Mouse (Mus musculus): ENCODE data around the gene Maml2.

Maml2 gene

DNA sequence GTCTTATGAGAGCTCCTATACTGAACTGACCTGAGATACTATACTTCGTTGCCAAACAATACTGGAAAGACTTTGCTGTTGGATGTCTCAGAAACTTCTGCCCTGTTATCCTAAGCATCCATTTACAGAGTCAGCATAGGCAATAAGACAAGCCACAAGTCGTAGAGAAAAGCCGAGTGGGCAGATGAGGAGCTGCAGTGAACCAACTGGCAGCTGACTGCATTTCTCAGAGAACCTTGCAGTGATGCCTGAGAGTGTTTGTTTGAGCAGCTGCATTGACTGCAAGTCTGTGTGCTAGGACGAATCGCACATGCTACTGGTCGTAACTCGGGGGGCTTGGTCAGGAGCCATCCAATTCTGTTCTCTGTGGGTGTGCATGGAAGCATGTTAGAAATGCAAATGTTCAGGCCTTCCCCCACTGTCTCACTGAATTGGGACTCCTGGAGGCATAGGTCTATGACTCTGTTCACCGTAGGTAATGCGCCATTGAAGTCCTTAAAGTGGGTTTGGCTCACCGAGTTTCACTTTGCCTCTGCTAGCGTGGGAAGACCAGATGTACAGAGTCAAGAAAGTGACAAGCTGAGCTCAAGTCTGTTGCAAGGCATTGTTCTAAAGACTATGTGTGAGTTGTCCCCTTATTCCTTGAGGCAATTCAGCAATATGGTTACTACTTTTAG lies 267.7 kb downstream of the Maml2 start:
- no peak for DNase-seq (ENCODE audit: low spot score in 2 of 2)

- DNase-seq (ENCODE audit: low spot score in 2 of 2): no peak
These were observed 268.6 kb downstream of the Maml2 start for GRCm38 (mm10) chr9:13566154-13566885.

GRCm38 (mm10) chr9:13569023-13569422 lies 271.3 kb downstream of the Maml2 start:
- no peak for DNase-seq (ENCODE audit: low spot score in 2 of 2)

DNA sequence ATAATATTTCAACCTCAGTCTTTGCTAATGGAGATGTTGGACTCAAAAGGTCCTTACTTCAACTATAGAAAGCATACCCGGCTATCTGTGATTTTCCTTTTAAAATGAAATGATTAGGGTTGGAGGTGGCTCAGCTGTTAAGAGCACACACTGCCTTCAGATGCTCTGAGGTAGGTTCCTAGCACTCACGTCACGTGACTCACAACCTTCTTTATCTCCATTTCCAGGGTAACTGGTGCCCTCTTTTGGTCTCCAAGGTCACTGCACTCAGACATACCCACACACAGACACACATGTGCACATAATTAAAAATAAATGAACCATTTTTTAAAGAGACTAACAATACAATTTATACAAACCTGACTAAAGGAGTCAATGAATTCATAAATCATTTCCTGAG lies 275.1 kb downstream of the Maml2 start:
- DNase-seq (ENCODE audit: low spot score in 2 of 2): no peak

DNA sequence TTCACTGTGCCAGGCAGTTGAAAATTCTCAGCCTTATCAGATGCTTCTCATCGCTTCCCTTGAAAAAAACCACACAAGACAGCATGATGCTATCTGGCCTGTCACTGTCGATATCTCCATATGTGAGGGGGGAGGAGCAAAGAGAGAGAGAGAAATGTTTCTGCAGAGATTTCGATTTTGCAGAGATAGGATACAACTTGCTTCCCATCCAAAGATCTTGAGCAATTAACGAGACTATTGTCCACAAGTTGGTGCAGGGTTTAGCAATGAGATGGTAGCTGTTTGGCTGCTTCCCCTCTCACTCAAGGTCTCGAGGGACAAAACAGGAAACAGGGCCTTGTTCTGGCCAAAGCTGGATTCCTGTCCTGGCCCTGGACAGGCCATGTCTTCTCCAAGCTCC lies 276.3 kb downstream of the Maml2 start:
- no peak for DNase-seq (ENCODE audit: low spot score in 2 of 2)

- no peak for DNase-seq (ENCODE audit: low spot score in 2 of 2)
These were observed 277.2 kb downstream of the Maml2 start for GRCm38 (mm10) chr9:13574913-13575312.

GRCm38 (mm10) chr9:13577150-13577549 lies 279.4 kb downstream of the Maml2 start:
- no peak for DNase-seq (ENCODE audit: low spot score in 2 of 2)

GRCm38 (mm10) chr9:13581184-13581583 lies 283.4 kb downstream of the Maml2 start:
- DNase-seq (ENCODE audit: low spot score in 2 of 2): no peak

DNA sequence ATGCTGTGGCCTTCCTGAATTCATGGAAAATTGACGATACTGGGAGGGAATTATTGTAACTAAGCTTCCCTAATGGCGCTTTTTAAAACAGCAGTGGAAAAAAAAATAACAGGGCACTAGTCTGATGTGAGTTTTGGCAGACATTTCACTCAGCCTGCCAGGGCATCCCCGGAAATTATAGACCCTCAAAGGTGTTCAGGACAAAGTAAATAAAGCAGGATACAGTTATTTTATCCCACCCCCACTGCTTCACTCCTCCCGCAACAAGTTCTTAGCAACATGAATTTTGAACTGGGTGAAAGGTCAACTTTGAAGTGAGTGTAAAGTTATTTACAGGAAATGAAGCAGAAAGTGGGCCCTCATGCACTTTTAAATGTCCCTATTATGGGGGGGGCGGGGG lies 286.2 kb downstream of the Maml2 start:
- no peak for DNase-seq (ENCODE audit: low spot score in 2 of 2)

DNA sequence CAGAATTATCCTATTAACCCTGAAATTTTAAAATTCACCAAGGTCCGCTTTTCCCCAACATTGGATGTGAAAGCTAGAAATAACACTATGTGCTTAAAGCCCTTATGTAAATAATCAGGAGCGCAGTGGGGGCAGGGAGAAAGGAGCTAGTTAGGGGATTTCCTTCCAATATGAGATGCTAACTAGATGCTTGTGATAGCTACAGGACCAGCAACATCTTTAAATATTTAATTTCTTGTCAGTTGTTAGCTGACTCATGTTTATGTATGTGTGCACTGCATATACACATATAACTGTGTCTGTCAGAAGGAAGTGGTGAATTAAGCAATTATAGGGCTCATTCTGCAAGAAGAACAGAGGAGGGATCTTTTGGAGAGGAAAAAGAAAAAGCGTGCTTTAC lies 286.7 kb downstream of the Maml2 start:
- no peak for DNase-seq (ENCODE audit: low spot score in 2 of 2)

DNA sequence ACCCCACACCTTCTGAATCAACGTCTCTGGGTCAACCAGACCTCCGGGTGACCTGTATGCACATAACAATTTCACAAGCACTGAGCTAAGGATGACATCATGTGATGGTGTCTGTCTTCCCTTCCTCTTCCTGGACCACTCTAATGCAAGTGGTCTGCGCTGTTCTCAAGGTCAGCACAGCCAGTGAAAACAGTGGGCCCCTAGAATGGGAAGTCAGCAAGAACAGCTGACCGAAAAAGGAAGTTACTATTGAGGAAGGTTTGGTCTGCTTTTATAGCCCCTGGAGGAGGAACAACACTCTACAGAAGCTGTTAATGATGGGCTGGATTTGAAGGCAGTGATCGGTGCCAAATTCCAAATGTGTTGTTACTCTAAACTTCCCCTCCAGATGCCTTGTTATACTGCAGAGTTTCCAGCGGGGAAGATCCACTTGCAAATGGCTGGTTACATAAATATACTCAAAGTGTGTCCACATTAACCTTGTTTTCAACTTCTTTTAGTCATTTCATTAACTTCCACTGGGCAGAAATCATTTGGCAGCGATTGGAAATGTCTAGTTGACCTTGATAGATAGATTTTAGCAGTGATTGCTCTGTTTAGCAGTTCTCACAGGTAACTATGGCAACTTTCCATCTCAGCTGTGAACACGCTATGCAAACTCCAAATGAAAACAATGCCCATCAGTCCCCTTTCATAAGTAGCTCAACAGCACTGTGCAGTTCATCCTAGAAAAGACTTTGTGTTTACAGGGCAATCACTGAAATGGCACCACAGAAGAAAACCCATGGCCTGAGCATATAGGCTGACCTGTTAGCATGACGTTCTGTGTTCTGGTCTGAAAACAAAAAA lies 289.6 kb downstream of the Maml2 start:
- peak; percentile 20 to 47 for DNase-seq (ENCODE audit: low spot score in 2 of 2)

DNA sequence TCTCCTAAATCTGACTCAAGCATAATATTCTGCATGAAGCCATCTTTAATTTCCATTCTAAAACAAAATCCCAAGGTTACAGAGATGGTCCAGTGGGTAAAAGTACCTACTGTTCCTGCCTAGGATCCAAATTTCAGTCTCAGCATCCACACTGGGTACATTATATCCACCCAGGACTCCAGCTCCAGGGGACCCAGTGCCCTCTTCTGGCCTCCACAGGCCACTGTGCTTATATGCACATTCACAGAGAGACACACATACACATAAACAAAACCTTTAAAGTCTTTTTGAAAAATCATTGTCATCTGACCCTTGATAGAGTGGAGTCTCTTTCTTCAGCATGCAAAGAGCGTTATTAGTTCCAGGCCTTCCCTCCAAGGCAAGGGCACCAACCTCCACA lies 291.0 kb downstream of the Maml2 start:
- DNase-seq (ENCODE audit: low spot score in 2 of 2): no peak

DNA sequence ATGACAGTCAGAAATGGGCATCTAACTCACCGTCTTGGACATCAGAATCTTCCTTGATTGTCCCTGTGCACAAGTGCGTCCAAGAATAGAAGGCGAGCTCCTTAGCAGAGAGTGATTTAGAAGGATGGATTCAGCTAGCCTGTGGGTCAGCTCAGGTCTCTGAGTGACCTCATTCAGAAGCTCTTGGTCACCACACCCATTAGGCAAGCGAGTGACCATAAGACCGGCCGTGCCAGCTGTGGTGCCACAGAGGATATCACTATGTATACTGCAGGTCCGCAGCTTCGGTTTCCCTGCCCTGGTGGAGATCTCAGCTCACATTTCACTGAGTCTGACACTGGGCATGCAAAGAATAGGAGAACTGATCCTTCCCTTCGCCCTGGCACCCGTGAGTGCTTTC lies 294.9 kb downstream of the Maml2 start:
- no peak for DNase-seq (ENCODE audit: low spot score in 2 of 2)

DNA sequence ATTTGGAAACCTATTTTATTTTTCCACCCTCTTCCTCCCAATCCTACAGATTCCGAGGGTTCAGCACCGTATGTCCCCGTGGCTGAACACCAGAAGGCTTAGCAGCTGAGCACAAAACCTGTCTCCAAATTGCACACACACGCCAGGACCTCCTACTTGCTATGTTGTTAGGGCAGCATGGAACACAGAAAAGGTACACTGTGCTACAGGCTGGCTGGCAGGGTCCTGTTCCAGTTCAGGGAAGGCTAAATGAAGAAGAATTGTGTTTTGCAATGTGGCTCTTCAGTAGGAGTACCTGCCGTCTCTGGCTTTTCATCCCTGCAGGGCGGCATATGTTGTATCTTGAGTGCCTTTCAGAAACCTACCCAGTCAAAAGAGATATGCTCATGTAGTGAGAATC lies 300.0 kb downstream of the Maml2 start:
- DNase-seq (ENCODE audit: low spot score in 2 of 2): no peak

- no peak for DNase-seq (ENCODE audit: low spot score in 2 of 2)
These were observed 301.0 kb downstream of the Maml2 start for GRCm38 (mm10) chr9:13598596-13599333.

DNA sequence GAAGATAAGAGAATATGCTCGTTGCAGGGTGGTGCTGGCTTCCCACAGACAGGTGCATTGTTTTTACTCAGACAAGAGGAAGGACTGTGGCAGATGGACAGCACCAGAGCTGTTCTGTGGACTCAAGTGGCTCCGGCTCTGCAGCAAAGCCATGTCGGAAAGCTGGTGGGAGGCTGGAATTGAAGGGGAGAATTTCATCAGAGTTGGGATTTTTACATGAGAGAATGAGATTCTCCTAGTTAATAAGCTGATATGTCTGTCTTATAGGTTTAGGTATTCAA lies 301.5 kb downstream of the Maml2 start:
- no peak for DNase-seq (ENCODE audit: low spot score in 2 of 2)

GRCm38 (mm10) chr9:13599800-13600199 lies 302.0 kb downstream of the Maml2 start:
- DNase-seq (ENCODE audit: low spot score in 2 of 2): no peak

DNA sequence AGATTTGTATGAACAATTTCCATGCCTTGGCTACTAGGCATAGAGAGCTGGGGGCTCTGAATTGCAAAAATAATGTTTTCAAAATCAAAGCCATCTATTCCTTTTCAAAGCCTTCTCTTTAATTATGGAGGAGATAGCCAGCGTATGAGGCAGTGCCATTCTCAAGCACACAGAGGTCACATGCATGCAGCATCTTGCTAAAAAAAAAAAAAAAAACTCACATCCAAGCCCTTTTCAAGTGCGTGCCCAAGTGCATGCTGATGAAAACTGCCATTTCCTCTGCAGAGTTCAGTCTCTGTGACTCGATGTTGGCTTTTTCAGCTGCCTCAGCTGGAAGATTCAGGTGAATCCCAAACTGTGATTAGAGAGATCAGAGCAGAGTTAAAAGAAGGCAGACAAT lies 304.0 kb downstream of the Maml2 start:
- no peak for DNase-seq (ENCODE audit: low spot score in 2 of 2)

DNA sequence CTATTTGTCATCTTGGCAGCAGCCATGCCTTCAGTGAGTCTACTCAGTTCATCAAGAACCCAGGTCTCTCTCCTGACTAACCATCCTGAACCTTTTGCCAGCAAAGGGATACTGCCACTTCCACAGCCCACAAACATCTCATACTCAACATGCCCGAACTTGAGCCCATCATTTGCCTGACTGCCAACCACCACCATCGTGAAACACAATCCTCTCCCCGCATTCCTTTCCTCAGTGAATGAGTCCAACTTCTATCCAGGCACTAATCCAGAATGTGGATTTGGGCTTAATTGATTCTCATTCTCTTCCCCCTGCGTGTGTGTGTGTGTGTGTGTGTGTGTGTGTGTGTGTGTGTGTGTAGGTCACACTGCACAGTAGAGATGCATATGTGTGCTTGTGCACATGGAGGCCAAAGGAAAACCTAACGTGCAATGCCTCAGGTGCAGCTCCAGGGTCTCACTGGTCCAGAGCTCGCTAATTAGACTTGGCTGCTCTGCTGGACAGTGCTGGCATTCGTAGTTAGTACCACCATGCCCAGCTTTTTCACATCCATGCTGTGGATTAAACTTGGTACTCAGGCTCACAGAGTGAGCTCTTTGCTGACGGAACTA lies 305.9 kb downstream of the Maml2 start:
- no peak for DNase-seq (ENCODE audit: low spot score in 2 of 2)

- DNase-seq (ENCODE audit: low spot score in 2 of 2): no peak
These were observed 309.9 kb downstream of the Maml2 start for GRCm38 (mm10) chr9:13607609-13608185.

GRCm38 (mm10) chr9:13608532-13609071 lies 310.8 kb downstream of the Maml2 start:
- DNase-seq (ENCODE audit: low spot score in 2 of 2): no peak

All from right cerebral cortex, postnatal 36 days (tissue).